Mouse (Mus musculus) lung, adult 18-20 months (tissue): ENCODE results near the gene Cd276.

ENCODE experiments used
- DNase-seq, 2 experiments: peaks; one replicate each; pipeline ENCODE4 v3.0.0; 2022; ENCODE audit warnings: mixed read lengths in 2 of 2

Cd276 gene

GRCm38 (mm10) chr9:58550928-58551327 lies 4.3 kb downstream of the Cd276 start:
- no peak for DNase-seq

GRCm38 (mm10) chr9:58549694-58550093 lies 5.5 kb downstream of the Cd276 start:
- DNase-seq, result peak in 1 of 2 experiments; percentile 19

- no peak for DNase-seq
These were observed 6.3 kb downstream of the Cd276 start for GRCm38 (mm10) chr9:58548897-58549296.

GRCm38 (mm10) chr9:58546630-58547360 lies 8.4 kb downstream of the Cd276 start:
- no peak for DNase-seq

GRCm38 (mm10) chr9:58545428-58545827 lies 9.8 kb downstream of the Cd276 start:
- DNase-seq, result no peak

- DNase-seq, result peak in 1 of 2 experiments; percentile 18
These were observed 10.3 kb downstream of the Cd276 start for GRCm38 (mm10) chr9:58544879-58545324.

GRCm38 (mm10) chr9:58541895-58542338 lies 13.3 kb downstream of the Cd276 start:
- DNase-seq, result peak; percentile 63 to 77

- DNase-seq, result peak in 1 of 2 experiments; percentile 51
These were observed 15.4 kb downstream of the Cd276 start for GRCm38 (mm10) chr9:58539886-58540285.

GRCm38 (mm10) chr9:58537774-58538173 lies 17.5 kb downstream of the Cd276 start:
- no peak for DNase-seq

GRCm38 (mm10) chr9:58535447-58536134 lies 19.6 kb downstream of the Cd276 start:
- DNase-seq, result no peak

- peak in 1 of 2 experiments; percentile 63 for DNase-seq
These were observed 20.5 kb downstream of the Cd276 start for GRCm38 (mm10) chr9:58534766-58535165.

- no peak for DNase-seq
These were observed 21.9 kb downstream of the Cd276 start for GRCm38 (mm10) chr9:58533322-58533721.

- no peak for DNase-seq
These were observed 23.0 kb downstream of the Cd276 start for GRCm38 (mm10) chr9:58532236-58532635.

GRCm38 (mm10) chr9:58530407-58530806 lies 24.8 kb downstream of the Cd276 start:
- no peak for DNase-seq

- no peak for DNase-seq
These were observed 27.4 kb downstream of the Cd276 start for GRCm38 (mm10) chr9:58527841-58528240.

- no peak for DNase-seq
These were observed 30.1 kb downstream of the Cd276 start for GRCm38 (mm10) chr9:58525108-58525507.

- no peak for DNase-seq
These were observed 33.3 kb downstream of the Cd276 start for GRCm38 (mm10) chr9:58521883-58522423.

- DNase-seq, result no peak
These were observed 34.2 kb downstream of the Cd276 start for GRCm38 (mm10) chr9:58520816-58521581.

GRCm38 (mm10) chr9:58519953-58520352 lies 35.3 kb downstream of the Cd276 start:
- no peak for DNase-seq

GRCm38 (mm10) chr9:58517866-58518750 lies 37.1 kb downstream of the Cd276 start:
- no peak for DNase-seq

- no peak for DNase-seq
These were observed 38.8 kb downstream of the Cd276 start for GRCm38 (mm10) chr9:58516480-58516879.

- no peak for DNase-seq
These were observed 41.5 kb downstream of the Cd276 start for GRCm38 (mm10) chr9:58513749-58514148.
